Mouse (Mus musculus) ES-E14 (cell line): ENCODE measurements around the gene Trim2. TPM values are rescaled to one million over a fixed set of nuclear protein-coding genes. Genes with fewer than 3 reads are reported as not detected.

Source experiments
- DNase-seq: peaks from one replicate; pipeline ENCODE4 v3.0.0-alpha.2; 2013; ENCODE audit warnings: low read depth, low spot score
- H3K27ac ChIP-seq: 2 replicates; pipeline ENCODE4 v1.5.1; 2012; ENCODE audit warnings: low read depth, mild to moderate bottlenecking, low read length, moderate library complexity, mixed read lengths; ENCODE audit not compliant: poor library complexity, insufficient read depth, severe bottlenecking
- H3K36me3 ChIP-seq: 2 replicates; pipeline ENCODE4 v1.6.1; 2012; ENCODE audit warnings: mild to moderate bottlenecking, low read length, moderate library complexity, mixed read lengths; ENCODE audit not compliant: control insufficient read depth, poor library complexity, insufficient read depth, severe bottlenecking
- H3K4me1 ChIP-seq, 2 experiments: fragments of 150-350 bp in 1 of 2; sonication (generic) in 1 of 2; 2 replicates each; pipeline ENCODE4 v1.6.1; 2012; ENCODE audit warnings: low read length in 2 of 2, mild to moderate bottlenecking in 1 of 2, mixed read lengths in 1 of 2; ENCODE audit not compliant: control insufficient read depth in 2 of 2, insufficient read depth in 2 of 2, poor library complexity in 1 of 2
- H3K4me3 ChIP-seq, 2 experiments: fragments of 150-350 bp in 1 of 2; sonication (generic) in 1 of 2; 2 replicates each; pipeline ENCODE4 v1.5.1; 2012; ENCODE audit warnings: low read length in 2 of 2, low read depth in 1 of 2, mild to moderate bottlenecking in 1 of 2, mixed read lengths in 1 of 2; ENCODE audit not compliant: insufficient read depth in 1 of 2, poor library complexity in 1 of 2, severe bottlenecking in 1 of 2
- H3K9ac ChIP-seq: 2 replicates; pipeline ENCODE4 v1.6.1; 2012; ENCODE audit warnings: low read depth, mild to moderate bottlenecking, low read length, mixed read lengths; ENCODE audit not compliant: poor library complexity, insufficient read depth, severe bottlenecking
- H3K9me3 ChIP-seq: fragments of 150-350 bp; sonication (generic); 2 replicates; pipeline ENCODE4 v1.6.1; 2012; ENCODE audit warnings: low read depth, mild to moderate bottlenecking, low read length; ENCODE audit not compliant: control insufficient read depth, insufficient read depth
- CHD2 ChIP-seq: IDR thresholded peaks from 2 replicates; pipeline ENCODE4 v1.6.1; 2014; ENCODE audit warnings: mild to moderate bottlenecking, low read depth, low read length, inconsistent platforms
- HCFC1 ChIP-seq: IDR thresholded peaks from 2 replicates; pipeline ENCODE4 v1.6.1; 2012; ENCODE audit warnings: low read length, inconsistent platforms, borderline replicate concordance; ENCODE audit not compliant: insufficient read depth
- MAFK ChIP-seq: IDR thresholded peaks from 2 replicates; pipeline ENCODE4 v1.6.1; 2014; ENCODE audit warnings: mild to moderate bottlenecking, low read depth, low read length, inconsistent platforms; ENCODE audit not compliant: insufficient read depth
- ZC3H11A ChIP-seq: IDR thresholded peaks from 2 replicates; pipeline ENCODE4 v1.6.1; 2012; ENCODE audit warnings: low read depth, mild to moderate bottlenecking, inconsistent platforms, low read length, borderline replicate concordance
- ZNF384 ChIP-seq: IDR thresholded peaks from 2 replicates; pipeline ENCODE4 v1.6.1; 2012; ENCODE audit warnings: low read depth, low read length, inconsistent platforms
- in situ Hi-C, 2 experiments: fragments of 600-800 bp; cut with MboI; formaldehyde crosslinking; loops; one replicate each; pipeline ENCODE4 v1.15.1; 2025; ENCODE audit warnings: low sequenced_read_pairs in 2 of 2, inconsistent platforms in 1 of 2; ENCODE audit not compliant: unreplicated experiment in 2 of 2
- total RNA-seq: library from RNA; depleted of rRNA; stranded (reverse); fragments of 300-350 nt; gene quantifications from 2 replicates; pipeline ENCODE4 v1.2.3, GENCODE M21; 2012

Trim2 gene
- total RNA-seq, 1 experiment, result 27.3 TPM

GRCm38 (mm10) chr3:84180304-84180703, 126.4 kb downstream of the Trim2 start:
- in situ Hi-C loops, result loop anchor here in 1 of 2 experiments (5.0 kb wide), 1 partner anchor 37 kb away; no protein-coding TSS in a partner anchor
- Histone ChIP-seq H3K36me3 (peaks cover 2% of the 10 kb centered on the region; the same call in 1 of the 2 replicates), H3K4me3 (no peak overlapping the region), H3K4me1 (peaks cover 12 to 17% of the 10 kb centered on the region in 2 experiments), H3K9me3 (no peaks in the 10 kb centered on the region), H3K9ac (peak overlapping the region; percentile 58; the same call in 1 of the 2 replicates), H3K27ac (peak overlapping the region; percentile 97)
- no peak for TF ChIP-seq ZC3H11A
- no peak for TF ChIP-seq HCFC1
- TF ChIP-seq MAFK, result no peak
- TF ChIP-seq CHD2, result no peak
- no peak for DNase-seq

GRCm38 (mm10) chr3:84177834-84178233, 128.8 kb downstream of the Trim2 start:
- no peak for TF ChIP-seq MAFK
- in situ Hi-C loops, result loop anchor here in 1 of 2 experiments (10.0 kb wide), 1 partner anchor 127 kb away; the partner anchor contains the start of gene Trim2
- no peaks in the 10 kb centered on the region; the same call in 1 of the 2 replicates for H3K36me3 ChIP-seq
- H3K27ac ChIP-seq, result no peak overlapping the region
- no peak overlapping the region for H3K9ac ChIP-seq
- H3K4me1 ChIP-seq, result peaks cover 12 to 17% of the 10 kb centered on the region in 2 experiments
- no peaks in the 10 kb centered on the region for H3K9me3 ChIP-seq
- no peak overlapping the region for H3K4me3 ChIP-seq
- no peak for DNase-seq

DNA sequence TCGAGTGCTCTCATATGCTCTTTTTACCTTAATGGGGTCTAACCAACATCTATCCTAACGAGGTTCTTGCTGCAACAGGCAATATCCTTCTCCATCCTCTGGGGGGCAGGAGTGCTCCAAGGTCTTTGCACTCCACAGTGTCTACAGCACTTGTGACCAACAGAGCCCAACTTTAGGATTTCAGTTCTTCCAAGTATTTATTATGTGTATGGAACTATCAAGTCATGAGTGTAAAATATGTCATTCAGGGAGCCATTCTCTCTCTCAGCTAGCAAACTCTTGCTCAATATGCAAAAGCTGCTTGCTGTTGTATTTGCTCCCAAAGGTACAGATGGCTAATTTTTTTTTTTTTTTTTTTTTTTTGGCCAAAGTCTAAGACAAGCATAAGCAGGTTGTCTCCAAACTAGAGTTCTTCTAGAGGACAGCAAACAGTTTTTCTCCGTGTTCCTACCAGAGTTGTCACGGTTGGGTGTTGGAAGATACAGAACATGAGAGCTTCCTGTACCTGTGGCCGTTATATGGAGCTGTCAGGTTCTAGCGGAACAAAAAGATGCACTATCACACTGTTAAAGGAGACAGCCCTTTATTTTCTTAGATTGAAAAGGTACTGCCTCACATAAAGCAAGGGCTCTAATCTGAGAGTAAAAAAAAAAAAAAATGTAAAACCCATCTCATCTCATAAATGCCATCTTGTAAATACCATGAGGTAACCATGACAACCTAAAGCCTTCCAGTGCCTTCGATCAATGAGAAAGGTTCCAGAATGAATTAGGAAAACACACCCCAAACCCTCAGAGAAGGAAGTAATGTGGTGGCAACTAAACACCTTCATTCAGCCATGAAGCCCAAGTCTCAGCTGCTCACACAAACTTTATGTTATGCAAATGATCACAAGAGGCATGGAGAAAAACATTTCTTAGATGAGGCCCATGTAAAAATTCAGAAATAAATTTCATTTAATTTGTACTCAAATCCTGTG, 131.1 kb downstream of the Trim2 start:
- no peaks in the 10 kb centered on the region; the same call in 1 of the 2 replicates for H3K36me3 ChIP-seq
- DNase-seq, result peak; percentile 68
- H3K4me1 ChIP-seq, result peaks cover 6 to 15% of the 10 kb centered on the region in 2 experiments
- H3K9me3 ChIP-seq, result no peaks in the 10 kb centered on the region
- in situ Hi-C loops, result loop anchor here in 1 of 2 experiments (10.0 kb wide), 1 partner anchor 129 kb away; the partner anchor contains the start of gene Trim2
- H3K27ac ChIP-seq, result no peak overlapping the region
- TF ChIP-seq ZNF384 (peak; percentile 81), ZC3H11A (peak; percentile 98), MAFK (no peak)
- H3K9ac ChIP-seq, result no peak overlapping the region
- no peak overlapping the region for H3K4me3 ChIP-seq

- peaks cover 0 to 4% of the 10 kb centered on the region in 2 experiments; a peak in 2 of 4 replicates for H3K4me1 ChIP-seq
- H3K9ac ChIP-seq, result no peak within 1 kb of the TSS
- H3K27ac ChIP-seq, result no peak within 1 kb of the TSS
- H3K9me3 ChIP-seq, result no peaks in the 10 kb centered on the region
- in situ Hi-C loops, result loop anchor here (5.0 to 10.0 kb wide), 2 partner anchors 129 to 131 kb away; partner anchors contain the start of gene Trim2 (in 1 of the 2)
- no peaks in the 10 kb centered on the region; the same call in 1 of the 2 replicates for H3K36me3 ChIP-seq
- no peak within 1 kb of the TSS for H3K4me3 ChIP-seq
- no peak for DNase-seq
- TF ChIP-seq ZNF384 (no peak), CHD2 (no peak), HCFC1 (no peak), MAFK (no peak), ZC3H11A (no peak)
These were observed 133.0 kb downstream of the Trim2 start, which contains the start of gene Gm6525 for GRCm38 (mm10) chr3:84173581-84174154. Gm6525 (plus strand) TSS chr3:84174104.
